Mouse (Mus musculus) forebrain, embryonic 13.5 days (tissue): ENCODE results near the gene Gmip. TPM values are rescaled to one million over a fixed set of nuclear protein-coding genes. Genes with fewer than 3 reads are reported as not detected.

ENCODE experiments used
- ATAC-seq: fragments of 200-750 bp; cut with Nextera tagmentation; 2 replicates; pipeline ENCODE4 v1.8.0; 2017
- H3K27ac ChIP-seq: fragments of 300-500 bp; sonication (generic); 2 replicates; pipeline ENCODE4 v1.5.1; 2015; ENCODE audit warnings: inconsistent platforms, mild to moderate bottlenecking, moderate library complexity
- H3K27me3 ChIP-seq: fragments of 300-500 bp; sonication (generic); 2 replicates; pipeline ENCODE4 v1.6.1; 2015; ENCODE audit warnings: mild to moderate bottlenecking, inconsistent platforms
- H3K36me3 ChIP-seq: fragments of 300-500 bp; sonication (generic); 2 replicates; pipeline ENCODE4 v1.6.1; 2015; ENCODE audit warnings: mild to moderate bottlenecking, inconsistent platforms; ENCODE audit not compliant: poor library complexity, severe bottlenecking
- H3K4me1 ChIP-seq: fragments of 300-500 bp; sonication (generic); 2 replicates; pipeline ENCODE4 v1.6.1; 2015; ENCODE audit warnings: inconsistent platforms
- H3K4me2 ChIP-seq: fragments of 300-500 bp; sonication (generic); 2 replicates; pipeline ENCODE4 v1.6.1; 2015; ENCODE audit warnings: inconsistent platforms, mild to moderate bottlenecking, moderate library complexity
- H3K4me3 ChIP-seq: fragments of 300-500 bp; sonication (generic); 2 replicates; pipeline ENCODE4 v1.5.1; 2015; ENCODE audit warnings: mild to moderate bottlenecking, inconsistent platforms
- H3K9ac ChIP-seq: fragments of 300-500 bp; sonication (generic); 2 replicates; pipeline ENCODE4 v1.6.1; 2015; ENCODE audit warnings: mild to moderate bottlenecking, inconsistent platforms
- H3K9me3 ChIP-seq: fragments of 300-500 bp; sonication (generic); replicated peaks from 2 replicates; pipeline ENCODE4 v1.6.1; 2016; ENCODE audit warnings: inconsistent platforms
- WGBS: fragments of 180-500 bp; shearing (Covaris S2); methylation state at CpG from one replicate; pipeline ENCODE4 v1.1.7; 2015; 5-methylcytosine and 5-hydroxymethylcytosine counted together
- polyA plus RNA-seq: library from polyadenylated mRNA; unstranded; fragments of >200 nt; fragmentation: Nextera tagmentation; extraction: Ambion mirVana; gene quantifications from 2 replicates; pipeline ENCODE4 v1.2.1, GENCODE M21; 2015

Gmip gene
- polyA plus RNA-seq, 1 experiment from 2014 or later: 28.6 TPM

- H3K4me3 ChIP-seq: peak overlapping the region; percentile 100
- peak; percentile 81 for ATAC-seq
Observed at GRCm38 (mm10) chr8:69791415-69792068, 16.9 kb upstream of the Gmip start.

DNA sequence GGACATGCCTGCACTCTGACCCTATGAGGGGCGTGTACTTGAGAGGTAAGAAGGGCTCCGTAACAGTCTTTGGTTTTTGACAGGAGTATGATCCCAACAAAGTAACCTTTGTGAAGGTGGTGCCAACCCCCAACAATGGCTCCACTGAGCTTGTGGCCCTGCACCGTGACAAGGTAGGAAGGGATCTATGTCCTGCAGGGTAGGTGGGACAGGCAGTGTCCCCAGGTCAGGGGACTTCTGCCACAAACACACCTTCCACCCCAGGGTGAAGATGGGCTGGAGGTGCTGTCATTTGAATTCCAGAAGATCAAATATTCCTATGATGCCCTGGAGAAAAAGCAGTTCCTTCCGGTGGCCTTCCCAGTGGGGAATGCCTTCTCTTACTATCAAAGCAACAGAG is 14.8 kb upstream of the Gmip start:
- Histone ChIP-seq H3K4me2 (no peak overlapping the region), H3K9ac (no peak overlapping the region), H3K36me3 (peaks cover 57% of the 10 kb centered on the region), H3K9me3 (no peaks in the 10 kb centered on the region), H3K4me3 (no peak overlapping the region), H3K4me1 (peaks cover 29% of the 10 kb centered on the region), H3K27ac (no peak overlapping the region), H3K27me3 (no peaks in the 10 kb centered on the region)
- ATAC-seq: no peak
- 96% methylated on average over 4 of the region's 4 CpGs for WGBS

More at GRCm38 (mm10) chr8:69791415-69792068, 16.9 kb upstream of the Gmip start:
- peak overlapping the region; percentile 98 for H3K9ac ChIP-seq
- under 1% methylated on average over 47 of the region's 48 CpGs for WGBS
- peaks cover 29% of the 10 kb centered on the region for H3K4me1 ChIP-seq
- peak overlapping the region; percentile 69 for H3K27ac ChIP-seq
- no peaks in the 10 kb centered on the region for H3K9me3 ChIP-seq
- peak overlapping the region; percentile 89 for H3K4me2 ChIP-seq
- no peaks in the 10 kb centered on the region for H3K27me3 ChIP-seq
- H3K36me3 ChIP-seq: peaks cover 35% of the 10 kb centered on the region

DNA sequence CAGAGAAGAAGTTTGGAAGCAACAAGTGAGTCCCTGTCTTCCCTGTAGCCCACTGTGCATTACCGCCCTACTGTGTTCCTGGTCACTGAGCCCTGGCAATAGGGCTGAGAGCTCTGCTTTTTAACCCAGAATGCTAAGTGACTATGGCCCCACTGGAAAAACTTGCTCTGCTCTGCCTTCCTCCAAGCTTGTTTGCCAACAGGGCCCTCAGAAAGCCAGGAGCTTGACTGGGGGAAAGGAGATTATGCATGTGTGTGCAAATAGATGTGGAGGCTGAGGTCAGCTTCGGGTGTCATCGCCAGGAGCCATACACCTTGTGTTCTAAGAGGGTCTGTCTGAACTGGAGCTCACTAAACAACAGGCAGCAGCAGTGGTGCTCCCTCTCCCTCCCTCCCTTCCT is 14.4 kb upstream of the Gmip start:
- Histone ChIP-seq H3K4me1 (peaks cover 29% of the 10 kb centered on the region), H3K27ac (no peak overlapping the region), H3K4me3 (no peak overlapping the region), H3K36me3 (peaks cover 61% of the 10 kb centered on the region), H3K9ac (no peak overlapping the region), H3K27me3 (no peaks in the 10 kb centered on the region), H3K9me3 (no peaks in the 10 kb centered on the region), H3K4me2 (no peak overlapping the region)
- WGBS: 93% methylated on average over 3 of the region's 3 CpGs
- ATAC-seq: no peak

DNA sequence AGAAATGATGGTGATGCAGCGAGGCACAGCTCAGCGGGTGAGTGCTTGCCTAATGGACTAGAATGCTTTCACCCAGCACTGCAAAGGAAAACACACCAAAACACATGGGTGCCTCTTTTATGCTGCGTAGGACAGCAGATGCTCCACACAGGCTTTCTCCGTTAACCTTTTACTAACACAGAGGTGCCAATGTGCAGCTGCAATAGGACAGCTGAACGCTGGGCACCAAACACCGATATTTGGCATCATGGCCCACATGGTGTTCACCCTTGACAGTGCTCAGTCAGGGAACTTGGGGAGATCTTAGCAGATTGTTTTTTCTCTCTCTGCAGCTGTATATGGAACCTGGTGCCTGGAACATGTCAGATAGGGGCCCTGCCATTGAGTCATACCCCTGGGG is 13.6 kb upstream of the Gmip start:
- ATAC-seq: no peak
- Histone ChIP-seq H3K27me3 (no peaks in the 10 kb centered on the region), H3K27ac (no peak overlapping the region), H3K4me2 (no peak overlapping the region), H3K36me3 (peaks cover 69% of the 10 kb centered on the region), H3K4me1 (peaks cover 25% of the 10 kb centered on the region), H3K4me3 (no peak overlapping the region), H3K9me3 (no peaks in the 10 kb centered on the region), H3K9ac (no peak overlapping the region)
- WGBS: 94% methylated on average over 6 of the region's 6 CpGs

DNA sequence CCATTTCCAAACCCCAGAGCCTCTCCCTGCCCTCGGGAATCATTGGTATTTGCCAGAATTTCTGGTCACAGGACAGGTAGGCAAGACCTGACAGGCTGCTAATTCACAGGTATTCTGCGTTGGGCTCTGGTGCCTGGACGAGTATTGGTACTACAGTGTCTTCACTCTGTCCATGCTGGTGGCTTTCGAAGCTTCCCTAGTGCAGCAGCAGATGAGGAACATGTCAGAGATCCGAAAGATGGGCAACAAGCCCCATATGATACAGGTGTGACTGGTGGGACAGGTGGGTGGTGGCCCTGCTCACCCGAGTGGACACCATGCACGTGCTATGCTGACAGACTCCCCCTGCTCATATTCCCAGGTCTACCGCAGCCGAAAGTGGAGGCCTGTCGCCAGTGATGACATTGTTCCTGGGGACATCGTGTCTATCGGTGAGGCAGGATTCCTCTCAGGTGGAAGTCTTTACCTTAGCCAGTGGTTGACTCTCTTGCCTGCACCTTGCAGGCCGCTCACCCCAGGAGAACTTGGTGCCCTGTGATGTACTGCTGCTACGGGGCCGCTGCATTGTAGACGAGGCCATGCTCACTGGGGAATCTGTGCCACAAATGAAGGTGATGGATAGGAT is 11.6 kb upstream of the Gmip start:
- no peak for ATAC-seq
- Histone ChIP-seq H3K27ac (no peak overlapping the region), H3K9ac (no peak overlapping the region), H3K4me2 (no peak overlapping the region), H3K36me3 (peaks cover 88% of the 10 kb centered on the region), H3K4me1 (peaks cover 16% of the 10 kb centered on the region), H3K9me3 (no peaks in the 10 kb centered on the region), H3K27me3 (no peaks in the 10 kb centered on the region), H3K4me3 (no peak overlapping the region)
- WGBS: 95% methylated on average over 16 of the region's 16 CpGs

- Histone ChIP-seq H3K4me2 (no peak overlapping the region), H3K9me3 (no peaks in the 10 kb centered on the region), H3K9ac (no peak overlapping the region), H3K36me3 (peaks cover 97% of the 10 kb centered on the region), H3K27me3 (no peaks in the 10 kb centered on the region), H3K27ac (no peak overlapping the region), H3K4me3 (no peak overlapping the region), H3K4me1 (peaks cover 8% of the 10 kb centered on the region)
- 94% methylated on average over 10 of the region's 10 CpGs for WGBS
- ATAC-seq: no peak
Observed at GRCm38 (mm10) chr8:69797661-69798060, 10.8 kb upstream of the Gmip start.

- H3K27me3 ChIP-seq: no peaks in the 10 kb centered on the region
- 93% methylated on average over 8 of the region's 8 CpGs for WGBS
- no peak overlapping the region for H3K4me3 ChIP-seq
- no peaks in the 10 kb centered on the region for H3K4me1 ChIP-seq
- no peak overlapping the region for H3K4me2 ChIP-seq
- no peak overlapping the region for H3K9ac ChIP-seq
- H3K36me3 ChIP-seq: peaks cover 100% of the 10 kb centered on the region
- H3K9me3 ChIP-seq: no peaks in the 10 kb centered on the region
- no peak for ATAC-seq
- H3K27ac ChIP-seq: no peak overlapping the region
Observed at GRCm38 (mm10) chr8:69799261-69799660, 9.2 kb upstream of the Gmip start.

DNA sequence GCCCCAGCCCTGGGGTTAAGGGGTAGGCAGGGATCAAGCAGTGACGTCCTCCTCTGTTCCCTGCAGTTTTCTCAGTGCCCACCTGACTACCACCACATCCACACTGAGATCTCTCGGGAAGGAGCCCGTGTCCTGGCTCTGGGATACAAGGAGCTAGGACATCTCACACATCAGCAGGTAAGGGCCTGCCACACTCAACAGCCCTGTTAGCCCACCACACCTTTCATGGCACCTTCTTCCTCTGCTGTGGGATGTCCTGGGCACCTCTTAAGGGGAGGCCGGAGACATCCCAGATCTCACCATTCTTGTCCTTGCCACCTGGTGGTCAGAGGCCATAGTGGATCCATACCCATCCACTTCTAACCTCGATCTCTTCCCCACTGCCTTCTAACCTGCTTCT is 8.5 kb upstream of the Gmip start:
- Histone ChIP-seq H3K36me3 (peaks cover 99% of the 10 kb centered on the region), H3K27ac (no peak overlapping the region), H3K4me3 (no peak overlapping the region), H3K4me2 (no peak overlapping the region), H3K4me1 (no peaks in the 10 kb centered on the region), H3K27me3 (no peaks in the 10 kb centered on the region), H3K9me3 (no peaks in the 10 kb centered on the region), H3K9ac (no peak overlapping the region)
- 95% methylated on average over 5 of the region's 5 CpGs for WGBS
- no peak for ATAC-seq

DNA sequence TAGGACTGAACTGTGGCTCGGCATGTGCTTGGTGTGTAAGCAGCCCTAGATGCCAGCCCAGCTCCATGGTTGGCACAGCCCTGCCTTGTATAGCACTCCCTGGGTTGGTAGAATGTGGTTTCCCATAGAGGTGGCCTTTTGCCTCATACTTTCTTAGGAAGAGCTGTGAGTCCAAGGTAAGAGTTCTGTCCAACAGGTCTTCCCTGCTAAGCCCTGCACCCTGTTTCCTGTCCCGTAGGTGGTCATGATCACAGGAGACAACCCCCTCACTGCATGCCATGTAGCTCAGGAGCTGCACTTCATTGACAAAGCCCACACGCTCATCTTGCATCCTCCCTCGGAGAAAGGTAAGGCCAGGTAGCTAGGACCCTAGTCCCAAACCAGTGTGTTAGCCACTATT is 6.7 kb upstream of the Gmip start:
- Histone ChIP-seq H3K27ac (no peak overlapping the region), H3K27me3 (no peaks in the 10 kb centered on the region), H3K4me3 (no peak overlapping the region), H3K9ac (no peak overlapping the region), H3K4me2 (no peak overlapping the region), H3K4me1 (no peaks in the 10 kb centered on the region), H3K9me3 (no peaks in the 10 kb centered on the region), H3K36me3 (peaks cover 99% of the 10 kb centered on the region)
- no peak for ATAC-seq
- 95% methylated on average over 4 of the region's 4 CpGs for WGBS

- H3K4me2 ChIP-seq: no peak overlapping the region
- peaks cover 99% of the 10 kb centered on the region for H3K36me3 ChIP-seq
- H3K27me3 ChIP-seq: no peaks in the 10 kb centered on the region
- no peak overlapping the region for H3K9ac ChIP-seq
- H3K4me3 ChIP-seq: no peak overlapping the region
- no peaks in the 10 kb centered on the region for H3K4me1 ChIP-seq
- no peaks in the 10 kb centered on the region for H3K9me3 ChIP-seq
- H3K27ac ChIP-seq: no peak overlapping the region
- no peak for ATAC-seq
Observed at GRCm38 (mm10) chr8:69802216-69802615, 6.3 kb upstream of the Gmip start.

DNA sequence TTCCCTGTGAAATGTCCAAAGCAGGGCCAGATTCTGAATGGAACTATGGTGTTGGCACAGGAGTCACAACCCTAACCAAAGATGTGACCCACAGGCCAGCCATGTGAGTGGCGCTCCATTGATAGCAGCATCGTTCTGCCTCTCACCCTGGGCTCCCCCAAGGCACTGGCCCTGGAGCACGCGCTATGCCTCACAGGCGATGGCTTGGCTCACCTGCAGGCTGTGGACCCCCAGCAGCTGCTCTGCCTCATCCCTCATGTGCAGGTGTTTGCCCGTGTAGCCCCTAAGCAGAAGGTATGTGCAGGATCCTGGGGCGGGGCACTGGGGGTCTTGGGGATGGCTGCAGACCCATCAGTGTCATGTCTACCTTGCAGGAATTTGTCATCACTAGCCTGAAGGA is 5.1 kb upstream of the Gmip start:
- H3K36me3 ChIP-seq: peaks cover 98% of the 10 kb centered on the region
- H3K4me2 ChIP-seq: no peak overlapping the region
- H3K9me3 ChIP-seq: no peaks in the 10 kb centered on the region
- no peak for ATAC-seq
- no peak overlapping the region for H3K27ac ChIP-seq
- H3K4me1 ChIP-seq: peaks cover 3% of the 10 kb centered on the region; the same call in 1 of the 2 replicates
- WGBS: 92% methylated on average over 7 of the region's 7 CpGs
- H3K4me3 ChIP-seq: no peak overlapping the region
- H3K27me3 ChIP-seq: no peaks in the 10 kb centered on the region
- H3K9ac ChIP-seq: no peak overlapping the region

GRCm38 (mm10) chr8:69804537-69804936 is 3.9 kb upstream of the Gmip start:
- Histone ChIP-seq H3K4me3 (no peak overlapping the region), H3K27ac (no peak overlapping the region), H3K27me3 (no peaks in the 10 kb centered on the region), H3K4me1 (peaks cover 12% of the 10 kb centered on the region; the same call in 1 of the 2 replicates), H3K36me3 (peaks cover 86% of the 10 kb centered on the region), H3K9ac (no peak overlapping the region), H3K4me2 (no peak overlapping the region), H3K9me3 (no peaks in the 10 kb centered on the region)
- no peak for ATAC-seq
- 94% methylated on average over 6 of the region's 6 CpGs for WGBS

GRCm38 (mm10) chr8:69805086-69805485 is 3.4 kb upstream of the Gmip start:
- no peak overlapping the region for H3K4me3 ChIP-seq
- no peak overlapping the region for H3K4me2 ChIP-seq
- 89% methylated on average over 10 of the region's 10 CpGs for WGBS
- H3K27ac ChIP-seq: no peak overlapping the region
- no peaks in the 10 kb centered on the region for H3K27me3 ChIP-seq
- ATAC-seq: no peak
- H3K9ac ChIP-seq: no peak overlapping the region
- H3K4me1 ChIP-seq: peaks cover 16% of the 10 kb centered on the region; the same call in 1 of the 2 replicates
- peaks cover 80% of the 10 kb centered on the region for H3K36me3 ChIP-seq
- H3K9me3 ChIP-seq: no peaks in the 10 kb centered on the region
